Mouse (Mus musculus): ENCODE results near the gene Crybg1. TPM values are rescaled to one million over a fixed set of nuclear protein-coding genes. Genes with fewer than 3 reads are reported as not detected.
A peak's percentile ranks its signal among the peaks of the same experiment; 100 is the strongest.

The Crybg1 gene
- total and polyA plus RNA-seq, 3 experiments, result 0.04 to 0.14 TPM; not detected in 1

- Histone ChIP-seq H3K4me1 (ENCODE audit: control insufficient read depth in 1 of 2, insufficient read depth in 2 of 2, low read length in 2 of 2) (peaks cover 0 to 6% of the 10 kb centered on the region in 2 experiments; a peak in 2 of 4 replicates), H3K27me3 (ENCODE audit: control insufficient read depth in 1 of 2, insufficient read depth in 2 of 2, low read length in 2 of 2) (peaks cover 0 to 2% of the 10 kb centered on the region in 2 experiments; a peak in 1 of 4 replicates), H3K4me3 (ENCODE audit: control insufficient read depth in 1 of 2, insufficient read depth in 1 of 2, low read depth in 2 of 2, low read length in 2 of 2) (no peak overlapping the region), H3K9me3 (replicated peaks; ENCODE audit: insufficient read depth, low read length) (no peaks in the 10 kb centered on the region), H3K27ac (ENCODE audit: control insufficient read depth, low read depth, low read length) (no peak overlapping the region), H3K36me3 (ENCODE audit: control insufficient read depth in 1 of 2, insufficient read depth in 2 of 2, low read length in 2 of 2) (peaks cover 0 to 10% of the 10 kb centered on the region in 2 experiments; a peak in 2 of 4 replicates), H3K9ac (ENCODE audit: control insufficient read depth, low read depth, low read length, poor library complexity, severe bottlenecking) (no peak overlapping the region), H3K79me2 (ENCODE audit: control insufficient read depth, insufficient read depth, low read length, poor library complexity) (no peaks in the 10 kb centered on the region)
- TF ChIP-seq MXI1 (IDR thresholded peaks at IDR 0.05; ENCODE audit: low read depth, low read length), result no peak
- TF ChIP-seq UBTF (IDR thresholded peaks at IDR 0.05; ENCODE audit: borderline replicate concordance, insufficient read depth, low read depth, low read length), result no peak
- TF ChIP-seq NRF1 (IDR thresholded peaks at IDR 0.05; ENCODE audit: insufficient read depth, low read depth, low read length, poor library complexity, severe bottlenecking), result no peak
- no peak for TF ChIP-seq POLR2A (IDR thresholded peaks at IDR 0.05; ENCODE audit: control insufficient read depth in 1 of 2, insufficient read depth in 1 of 2, low read depth in 1 of 2, low read length in 2 of 2, poor library complexity in 1 of 2)
- no peak for TF ChIP-seq USF1 (IDR thresholded peaks at IDR 0.05; ENCODE audit: low read depth, low read length)
- no peak for TF ChIP-seq KAT2A (conservative IDR thresholded peaks at IDR 0.05; ENCODE audit: low read depth, low read length)
- no peak for TF ChIP-seq CTCF (IDR thresholded peaks at IDR 0.05 in 2 of 3, conservative IDR thresholded peaks at IDR 0.05 in 1 of 3; ENCODE audit: control insufficient read depth in 1 of 3, insufficient read depth in 1 of 3, low read depth in 2 of 3, low read length in 3 of 3, poor library complexity in 1 of 3, severe bottlenecking in 1 of 3)
- TF ChIP-seq CHD2 (IDR thresholded peaks at IDR 0.05; ENCODE audit: low read length), result no peak
- TF ChIP-seq ELF1 (IDR thresholded peaks at IDR 0.05; ENCODE audit: low read depth, low read length), result no peak
- no peak for DNase-seq (ENCODE audit: low read depth, low spot score)
These were observed 133.0 kb downstream of the Crybg1 start for GRCm38 (mm10) chr10:44015631-44016030.

DNA sequence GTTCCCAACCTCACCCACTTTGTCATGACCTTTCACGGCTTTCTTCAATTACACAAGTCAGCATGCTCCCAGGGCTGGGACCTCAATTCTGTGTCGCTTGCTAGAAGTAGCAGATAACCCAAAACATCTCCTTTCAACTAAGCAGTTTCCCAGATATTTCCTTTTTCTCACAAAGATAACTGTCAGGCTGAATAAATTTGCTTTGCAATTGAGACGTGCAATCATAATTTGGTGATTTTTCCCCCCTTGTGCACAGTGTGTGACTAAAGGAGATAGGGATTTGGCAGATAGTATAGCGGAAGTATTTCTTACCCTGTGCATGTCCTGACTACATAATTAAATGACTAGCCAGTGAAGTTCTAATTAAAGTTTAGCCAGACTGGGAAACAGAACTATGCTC lies 134.8 kb downstream of the Crybg1 start:
- peaks cover 0 to 6% of the 10 kb centered on the region in 2 experiments; a peak in 2 of 4 replicates for H3K4me1 ChIP-seq (ENCODE audit: control insufficient read depth in 1 of 2, insufficient read depth in 2 of 2, low read length in 2 of 2)
- no peak overlapping the region for H3K9ac ChIP-seq (ENCODE audit: control insufficient read depth, low read depth, low read length, poor library complexity, severe bottlenecking)
- no peak overlapping the region for H3K4me3 ChIP-seq (ENCODE audit: control insufficient read depth in 1 of 2, insufficient read depth in 1 of 2, low read depth in 2 of 2, low read length in 2 of 2)
- H3K79me2 ChIP-seq (ENCODE audit: control insufficient read depth, insufficient read depth, low read length, poor library complexity), result no peaks in the 10 kb centered on the region
- no peaks in the 10 kb centered on the region for H3K27me3 ChIP-seq (ENCODE audit: control insufficient read depth in 1 of 2, insufficient read depth in 2 of 2, low read length in 2 of 2)
- H3K27ac ChIP-seq (ENCODE audit: control insufficient read depth, low read depth, low read length), result no peak overlapping the region
- H3K9me3 ChIP-seq (replicated peaks; ENCODE audit: insufficient read depth, low read length), result no peaks in the 10 kb centered on the region
- peak; percentile 58 for DNase-seq (ENCODE audit: low read depth, low spot score)
- peaks cover 0 to 10% of the 10 kb centered on the region in 2 experiments; a peak in 2 of 4 replicates for H3K36me3 ChIP-seq (ENCODE audit: control insufficient read depth in 1 of 2, insufficient read depth in 2 of 2, low read length in 2 of 2)
- TF ChIP-seq ELF1 (IDR thresholded peaks at IDR 0.05; ENCODE audit: low read depth, low read length) (peak; percentile 32; the same call in 1 of the 2 replicates), ZC3H11A (IDR thresholded peaks at IDR 0.05; ENCODE audit: low read depth, low read length) (no peak), EP300 (IDR thresholded peaks at IDR 0.05; ENCODE audit: low read depth in 1 of 2, low read length in 2 of 2) (peak; percentile 74 to 84), SIN3A (IDR thresholded peaks at IDR 0.05; ENCODE audit: low read length) (0 out of 2 replicates have a peak, but pooled peaks have one; percentile 46), GATA1 (IDR thresholded peaks at IDR 0.05; ENCODE audit: low read depth, low read length) (peak; percentile 72), POLR2AphosphoS2 (IDR thresholded peaks at IDR 0.05; ENCODE audit: low read length) (no peak), GABPA (IDR thresholded peaks at IDR 0.05; ENCODE audit: low read depth, low read length) (no peak), MYC (IDR thresholded peaks at IDR 0.05; ENCODE audit: low read depth, low read length) (peak; percentile 53; the same call in 1 of the 2 replicates), TBP (IDR thresholded peaks at IDR 0.05; ENCODE audit: low read depth, low read length) (no peak), NELFE (IDR thresholded peaks at IDR 0.05; ENCODE audit: low read depth, low read length) (no peak), ZNF384 (IDR thresholded peaks at IDR 0.05; ENCODE audit: low read depth, low read length) (no peak), SMC3 (IDR thresholded peaks at IDR 0.05; ENCODE audit: low read depth, low read length) (0 out of 2 replicates have a peak, but pooled peaks have one; percentile 12), BHLHE40 (IDR thresholded peaks at IDR 0.05; ENCODE audit: borderline replicate concordance, low read depth, low read length) (peak; percentile 66), MXI1 (IDR thresholded peaks at IDR 0.05; ENCODE audit: low read depth, low read length) (0 out of 2 replicates have a peak, but pooled peaks have one; percentile 23), ZMIZ1 (IDR thresholded peaks at IDR 0.05; ENCODE audit: low read depth, low read length) (no peak), KAT2A (conservative IDR thresholded peaks at IDR 0.05; ENCODE audit: low read depth, low read length) (no peak), MAZ (IDR thresholded peaks at IDR 0.05; ENCODE audit: low read depth, low read length) (no peak), POLR2AphosphoS5 (IDR thresholded peaks at IDR 0.05; ENCODE audit: borderline replicate concordance, low read depth, low read length) (no peak), TCF12 (IDR thresholded peaks at IDR 0.05; ENCODE audit: low read depth, low read length) (peak; percentile 37; the same call in 1 of the 2 replicates), MAFK (IDR thresholded peaks at IDR 0.05; ENCODE audit: borderline replicate concordance, low read depth, low read length) (no peak), CTCF (IDR thresholded peaks at IDR 0.05 in 2 of 3, conservative IDR thresholded peaks at IDR 0.05 in 1 of 3; ENCODE audit: control insufficient read depth in 1 of 3, insufficient read depth in 1 of 3, low read depth in 2 of 3, low read length in 3 of 3, poor library complexity in 1 of 3, severe bottlenecking in 1 of 3) (no peak), HCFC1 (IDR thresholded peaks at IDR 0.05; ENCODE audit: low read depth, low read length) (no peak), MYB (IDR thresholded peaks at IDR 0.05; ENCODE audit: low read depth, low read length) (no peak), RCOR1 (IDR thresholded peaks at IDR 0.05; ENCODE audit: low read depth, low read length) (peak; percentile 85), ETS1 (IDR thresholded peaks at IDR 0.05; ENCODE audit: low read depth, low read length) (peak; percentile 52; the same call in 1 of the 2 replicates), MAX (IDR thresholded peaks at IDR 0.05; ENCODE audit: low read length) (peak; percentile 51; the same call in 1 of the 2 replicates)
